Mouse (Mus musculus) cerebellum, postnatal 4 days (tissue): Measurements from ENCODE around the gene Gm5862.
"Not testable (repeated sequence)": the region's sequence is repeated elsewhere in the genome, so short reads cannot be mapped to it uniquely, and the experiment has no call there.

Source experiments
- DNase-seq, 2 experiments: peaks; one replicate each; pipeline ENCODE4 v3.0.0; 2022; ENCODE audit warnings: low spot score in 2 of 2, mixed read lengths in 1 of 2

The Gm5862 gene

GRCm38 (mm10) chr5:26022816-26023215 is at the start of gene Gm5862:
Gene Gm5862, minus strand, starts transcription at chr5:26022916.
- DNase-seq: not testable (repeated sequence)

- DNase-seq: no peak
These were observed 48.0 kb upstream of the Gm5862 start for GRCm38 (mm10) chr5:26070716-26071115.

GRCm38 (mm10) chr5:26058481-26058880 is 35.8 kb upstream of the Gm5862 start, which contains the start of gene Gm7347:
Gene Gm7347, minus strand, starts transcription at chr5:26058581.
- DNase-seq: not testable (repeated sequence)

GRCm38 (mm10) chr5:26039458-26039857 is 16.7 kb upstream of the Gm5862 start, which contains the start of gene Speer4a:
Gene Speer4a, minus strand, starts transcription at chr5:26039558.
- DNase-seq: not testable (repeated sequence)

GRCm38 (mm10) chr5:26007697-26008096 is 15.0 kb downstream of the Gm5862 start:
- not testable (repeated sequence) for DNase-seq

GRCm38 (mm10) chr5:26006937-26007695 is 15.6 kb downstream of the Gm5862 start:
- DNase-seq: peak; percentile 22 to 50

- not testable (repeated sequence) for DNase-seq
These were observed 18.0 kb downstream of the Gm5862 start, which contains the start of gene Gm1979 for GRCm38 (mm10) chr5:26004698-26005097. Gene Gm1979, minus strand, starts transcription at chr5:26004798.

GRCm38 (mm10) chr5:25988550-25988949 is 34.2 kb downstream of the Gm5862 start, which contains the start of gene Gm21698:
Gene Gm21698, minus strand, starts transcription at chr5:25988650.
- DNase-seq: not testable (repeated sequence)

- not testable (repeated sequence) for DNase-seq
These were observed 50.2 kb downstream of the Gm5862 start, which contains the start of gene Gm21680 for GRCm38 (mm10) chr5:25972563-25972962. Gene Gm21680, minus strand, starts transcription at chr5:25972663.
